Mouse (Mus musculus) ES-E14 (cell line): ENCODE data around the gene Bcar3.

Source experiments
- CHD2 ChIP-seq: IDR thresholded peaks from 2 replicates; pipeline ENCODE4 v1.6.1; 2014; ENCODE audit warnings: mild to moderate bottlenecking, low read depth, low read length, inconsistent platforms
- HCFC1 ChIP-seq: IDR thresholded peaks from 2 replicates; pipeline ENCODE4 v1.6.1; 2012; ENCODE audit warnings: low read length, inconsistent platforms, borderline replicate concordance; ENCODE audit not compliant: insufficient read depth
- MAFK ChIP-seq: IDR thresholded peaks from 2 replicates; pipeline ENCODE4 v1.6.1; 2014; ENCODE audit warnings: mild to moderate bottlenecking, low read depth, low read length, inconsistent platforms; ENCODE audit not compliant: insufficient read depth
- ZC3H11A ChIP-seq: IDR thresholded peaks from 2 replicates; pipeline ENCODE4 v1.6.1; 2012; ENCODE audit warnings: low read depth, mild to moderate bottlenecking, inconsistent platforms, low read length, borderline replicate concordance
- ZNF384 ChIP-seq: IDR thresholded peaks from 2 replicates; pipeline ENCODE4 v1.6.1; 2012; ENCODE audit warnings: low read depth, low read length, inconsistent platforms

GRCm38 (mm10) chr3:122471017-122471721 is 177.2 kb downstream of the Bcar3 start:
- TF ChIP-seq ZC3H11A (no peak), HCFC1 (no peak), MAFK (no peak), ZNF384 (no peak), CHD2 (0 out of 2 replicates have a peak, but pooled peaks have one; percentile 17)
